Mouse (Mus musculus): ENCODE results near the gene Apaf1. TPM values are rescaled to one million over a fixed set of nuclear protein-coding genes. Genes with fewer than 3 reads are reported as not detected.
A peak's percentile ranks its signal among the peaks of the same experiment; 100 is the strongest.

Apaf1 gene
- polyA plus RNA-seq, 1 experiment from 2014 or later: 34.8 TPM

DNA sequence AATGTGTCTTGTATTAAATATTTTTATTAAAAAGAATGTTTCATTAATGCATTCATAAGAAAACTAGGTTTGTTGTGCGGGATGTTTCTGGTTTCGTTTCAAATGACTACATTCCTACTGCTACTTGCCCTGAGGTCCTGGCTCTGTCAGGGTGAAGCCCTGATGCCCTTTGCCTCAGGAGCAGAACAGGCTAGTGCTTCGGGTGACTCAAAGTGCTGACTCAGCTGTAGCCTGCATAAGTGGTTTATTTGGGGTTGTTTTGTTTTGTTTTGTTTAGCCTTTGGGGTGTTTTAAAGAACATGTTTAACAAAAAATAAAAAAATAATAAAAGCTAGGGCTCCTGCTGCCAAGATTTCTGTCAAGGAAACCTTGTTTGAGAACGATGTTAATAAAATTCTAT is 112.0 kb downstream of the Apaf1 start:
- Histone ChIP-seq H3K27ac (no peak overlapping the region), H3K9me3 (no peaks in the 10 kb centered on the region), H3K9ac (replicated peaks) (no peak overlapping the region), H3K4me3 (replicated peaks) (no peak overlapping the region), H3K4me1 (replicated peaks) (peaks cover 18% of the 10 kb centered on the region), H3K27me3 (peaks cover 52% of the 10 kb centered on the region), H3K4me2 (no peak overlapping the region), H3K36me3 (no peaks in the 10 kb centered on the region)
- no peak for ATAC-seq (ENCODE audit: insufficient number of reproducible peaks, insufficient read depth, low FRiP score, low TSS enrichment, low read depth)
- whole genome bisulfite sequencing: 34% methylated on average over 4 of the region's 4 CpGs

DNA sequence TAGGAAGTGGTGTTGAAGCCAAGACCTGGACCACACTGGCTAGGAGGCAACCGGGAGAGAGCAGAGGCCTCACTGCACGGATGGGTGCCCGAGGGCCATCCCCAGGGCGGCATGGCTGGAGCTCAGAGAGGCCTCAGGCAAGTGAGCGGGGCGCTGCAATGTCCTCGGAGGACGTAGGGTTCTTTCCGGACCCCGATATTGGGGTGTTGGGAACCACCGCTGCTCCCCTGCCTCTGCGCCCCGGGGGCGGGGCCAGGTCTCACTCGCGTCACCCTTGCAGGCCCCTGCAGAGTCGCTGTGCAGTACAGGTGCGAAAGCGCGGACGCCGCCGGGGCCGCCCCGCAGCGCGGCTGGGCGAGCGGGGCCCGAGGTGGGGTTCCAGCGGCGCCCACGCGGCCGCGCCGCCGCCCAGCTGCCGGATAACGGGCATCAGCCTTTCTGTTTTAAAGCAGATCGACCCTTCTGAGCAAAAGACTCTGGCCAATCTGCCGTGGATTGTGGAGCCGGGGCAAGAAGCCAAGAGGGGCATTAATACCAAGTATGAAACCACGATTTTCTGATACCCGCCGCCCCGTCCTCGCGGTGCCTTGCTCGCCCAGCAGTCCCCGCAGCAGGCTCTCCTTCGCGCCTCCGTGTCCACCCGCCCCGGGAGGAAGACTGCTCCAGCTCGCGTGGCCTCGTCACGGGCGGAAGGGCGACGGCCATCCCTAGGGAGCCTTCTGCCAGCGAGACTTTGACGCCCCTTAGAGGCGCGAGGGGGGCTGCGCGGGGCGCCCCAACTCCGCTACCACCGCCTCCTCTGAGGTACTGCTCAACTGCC is 113.0 kb downstream of the Apaf1 start:
- Histone ChIP-seq H3K27ac (no peak overlapping the region), H3K4me1 (replicated peaks) (peaks cover 18% of the 10 kb centered on the region), H3K36me3 (no peaks in the 10 kb centered on the region), H3K9me3 (no peaks in the 10 kb centered on the region), H3K4me2 (peak overlapping the region; percentile 97), H3K27me3 (peaks cover 53% of the 10 kb centered on the region), H3K4me3 (replicated peaks) (peak overlapping the region; percentile 53), H3K9ac (replicated peaks) (peak overlapping the region; percentile 65)
- ATAC-seq (ENCODE audit: insufficient number of reproducible peaks, insufficient read depth, low FRiP score, low TSS enrichment, low read depth): peak; percentile 38; the same call in 1 of the 2 replicates
- WGBS: 4% methylated on average over 72 of the region's 72 CpGs

DNA sequence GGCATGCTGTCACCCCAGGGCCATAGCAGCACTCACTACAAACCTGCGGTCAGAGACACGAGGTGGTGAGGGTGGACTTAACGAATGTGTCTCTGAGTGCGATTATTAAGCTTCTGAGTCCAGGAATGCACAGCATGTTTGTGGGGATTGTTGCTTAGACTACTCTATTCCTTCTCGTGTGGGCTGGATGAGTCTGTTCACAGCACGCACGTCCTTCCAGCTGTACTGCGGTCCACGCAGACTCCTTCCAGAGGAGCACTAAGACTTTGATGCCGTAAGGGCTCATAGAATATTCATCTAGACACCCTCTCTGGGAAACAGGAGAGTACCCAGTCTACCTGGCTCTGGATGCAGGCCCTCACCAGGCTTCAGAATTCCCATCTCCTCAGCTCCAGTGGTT is 114.3 kb downstream of the Apaf1 start:
- no peaks in the 10 kb centered on the region for H3K9me3 ChIP-seq
- H3K4me1 ChIP-seq (replicated peaks): peaks cover 20% of the 10 kb centered on the region
- ATAC-seq (ENCODE audit: insufficient number of reproducible peaks, insufficient read depth, low FRiP score, low TSS enrichment, low read depth): no peak
- H3K9ac ChIP-seq (replicated peaks): no peak overlapping the region
- H3K27ac ChIP-seq: no peak overlapping the region
- no peaks in the 10 kb centered on the region for H3K36me3 ChIP-seq
- H3K4me3 ChIP-seq (replicated peaks): no peak overlapping the region
- peaks cover 53% of the 10 kb centered on the region for H3K27me3 ChIP-seq
- 88% methylated on average over 10 of the region's 10 CpGs for WGBS
- H3K4me2 ChIP-seq: no peak overlapping the region

DNA sequence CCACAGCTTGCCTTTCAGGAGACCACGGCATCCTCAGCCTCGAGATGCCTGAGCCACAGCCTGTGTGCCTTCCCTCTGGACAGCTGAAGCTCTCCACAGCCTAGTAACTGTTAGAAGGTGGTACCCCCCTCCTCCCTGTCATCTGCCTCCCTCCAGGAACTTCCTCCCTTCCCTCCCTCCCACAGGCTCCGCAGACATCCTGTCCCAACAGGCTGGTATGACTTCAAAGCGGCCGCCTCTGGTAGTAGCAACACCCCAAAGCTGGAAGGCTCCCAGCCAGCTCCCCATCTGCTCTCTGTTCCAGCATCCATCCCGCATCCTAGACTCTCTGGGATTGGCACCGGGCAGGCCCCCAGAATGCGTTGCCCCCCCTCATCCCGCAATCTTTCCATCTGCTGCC is 115.7 kb downstream of the Apaf1 start:
- WGBS: 5% methylated on average over 9 of the region's 9 CpGs
- peaks cover 48% of the 10 kb centered on the region for H3K27me3 ChIP-seq

DNA sequence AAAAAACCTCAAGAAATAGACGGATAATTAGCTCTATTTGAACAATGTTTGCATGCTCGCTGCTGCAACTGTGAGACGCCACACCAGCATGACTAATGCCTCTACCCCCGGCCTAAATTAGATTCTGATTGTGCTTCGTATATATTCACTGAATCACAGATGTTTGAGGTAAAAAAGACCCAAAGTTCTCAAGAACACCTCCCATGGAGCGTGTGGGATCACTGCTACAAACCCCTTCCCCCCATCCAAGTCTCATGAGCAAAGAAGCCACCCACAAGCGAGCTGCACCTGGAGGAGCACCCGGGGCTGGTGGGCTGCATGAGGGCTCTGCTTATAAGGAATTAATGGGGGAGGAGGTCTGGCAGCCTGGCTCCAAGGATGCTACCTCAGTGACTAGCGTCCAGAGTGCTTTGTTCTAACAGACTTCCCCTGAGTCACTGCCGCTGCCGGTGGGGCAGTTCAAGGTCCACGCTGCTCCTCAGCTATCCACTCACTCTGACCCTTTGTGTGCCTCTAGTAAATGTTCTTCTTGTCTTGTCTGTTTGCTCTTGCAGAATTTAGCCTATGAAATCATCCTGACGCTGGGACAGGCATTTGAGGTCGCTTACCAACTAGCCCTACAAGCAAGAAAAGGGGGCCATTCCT is 116.8 kb downstream of the Apaf1 start:
- Histone ChIP-seq H3K4me1 (replicated peaks) (peaks cover 20% of the 10 kb centered on the region), H3K4me2 (no peak overlapping the region)
- 58% methylated on average over 14 of the region's 14 CpGs for WGBS

More for the DNA sequence above, 115.7 kb downstream of the Apaf1 start:
- no peak overlapping the region for H3K4me3 ChIP-seq (replicated peaks)
- no peak overlapping the region for H3K9ac ChIP-seq (replicated peaks)
- no peaks in the 10 kb centered on the region for H3K9me3 ChIP-seq
- peaks cover 20% of the 10 kb centered on the region for H3K4me1 ChIP-seq (replicated peaks)
- H3K36me3 ChIP-seq: no peaks in the 10 kb centered on the region
- H3K27ac ChIP-seq: no peak overlapping the region
- 0 out of 2 replicates have a peak, but pooled peaks have one; percentile 18 for ATAC-seq (ENCODE audit: insufficient number of reproducible peaks, insufficient read depth, low FRiP score, low TSS enrichment, low read depth)
- peak overlapping the region; percentile 26; the same call in 1 of the 2 replicates for H3K4me2 ChIP-seq

DNA sequence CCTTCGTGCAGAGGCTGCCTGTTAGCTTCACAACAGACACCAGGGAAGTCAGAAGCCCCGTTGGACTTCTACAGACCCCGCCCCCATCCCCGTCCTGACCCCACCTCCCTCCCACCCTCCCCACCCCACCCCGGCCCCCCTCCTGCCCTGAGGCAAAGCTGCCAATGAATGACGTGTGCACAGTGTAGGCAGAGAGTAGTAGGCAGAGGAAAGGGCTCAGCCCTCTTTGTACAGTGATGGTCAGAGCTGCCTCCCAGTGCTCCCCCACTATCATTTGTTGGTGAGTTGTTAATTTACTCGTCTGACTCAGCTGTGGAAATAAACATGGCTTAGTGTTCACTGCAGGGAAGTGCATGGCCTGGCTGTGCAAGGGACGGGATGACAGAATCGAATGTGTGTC is 118.1 kb downstream of the Apaf1 start:
- H3K4me1 ChIP-seq (replicated peaks): peaks cover 14% of the 10 kb centered on the region
- no peak overlapping the region for H3K9ac ChIP-seq (replicated peaks)
- H3K27me3 ChIP-seq: peaks cover 39% of the 10 kb centered on the region
- H3K4me2 ChIP-seq: 0 out of 2 replicates have a peak overlapping the region, but pooled peaks have one; percentile 8
- H3K36me3 ChIP-seq: no peaks in the 10 kb centered on the region
- H3K4me3 ChIP-seq (replicated peaks): no peak overlapping the region
- H3K27ac ChIP-seq: no peak overlapping the region
- WGBS: 29% methylated on average over 9 of the region's 9 CpGs
- H3K9me3 ChIP-seq: no peaks in the 10 kb centered on the region
- ATAC-seq (ENCODE audit: insufficient number of reproducible peaks, insufficient read depth, low FRiP score, low TSS enrichment, low read depth): no peak

More for the DNA sequence above, 116.8 kb downstream of the Apaf1 start:
- no peak overlapping the region for H3K27ac ChIP-seq
- no peak for ATAC-seq (ENCODE audit: insufficient number of reproducible peaks, insufficient read depth, low FRiP score, low TSS enrichment, low read depth)
- no peaks in the 10 kb centered on the region for H3K36me3 ChIP-seq
- H3K9me3 ChIP-seq: no peaks in the 10 kb centered on the region
- H3K4me3 ChIP-seq (replicated peaks): no peak overlapping the region
- no peak overlapping the region for H3K9ac ChIP-seq (replicated peaks)
- H3K27me3 ChIP-seq: peaks cover 48% of the 10 kb centered on the region

DNA sequence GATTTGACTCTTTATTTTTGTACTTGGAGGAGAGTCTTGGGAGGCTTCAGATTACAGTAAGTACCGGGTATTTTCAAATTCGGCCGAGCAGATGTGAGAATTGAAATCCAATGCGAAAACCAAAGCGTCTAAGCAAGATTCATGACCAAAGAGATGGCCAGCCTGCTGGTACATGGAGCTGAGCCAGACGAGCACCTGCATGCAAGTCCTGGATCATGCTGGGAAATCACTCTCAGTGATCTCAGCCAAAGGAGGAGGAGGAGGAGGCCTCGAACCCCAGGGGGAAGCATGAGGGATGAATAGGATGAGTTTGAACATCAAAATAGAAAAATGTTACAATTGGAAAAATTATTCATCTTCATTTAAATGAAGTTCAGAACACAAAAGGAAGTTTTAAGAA is 122.2 kb downstream of the Apaf1 start:
- Histone ChIP-seq H3K9me3 (no peaks in the 10 kb centered on the region), H3K4me2 (no peak overlapping the region), H3K4me1 (replicated peaks) (0 out of 2 replicates have a peak, but pooled peaks cover 3% of the 10 kb centered on the region), H3K4me3 (replicated peaks) (no peak overlapping the region), H3K27me3 (no peaks in the 10 kb centered on the region), H3K27ac (no peak overlapping the region), H3K9ac (replicated peaks) (no peak overlapping the region), H3K36me3 (no peaks in the 10 kb centered on the region)
- WGBS: 77% methylated on average over 7 of the region's 7 CpGs
- no peak for ATAC-seq (ENCODE audit: insufficient number of reproducible peaks, insufficient read depth, low FRiP score, low TSS enrichment, low read depth)

DNA sequence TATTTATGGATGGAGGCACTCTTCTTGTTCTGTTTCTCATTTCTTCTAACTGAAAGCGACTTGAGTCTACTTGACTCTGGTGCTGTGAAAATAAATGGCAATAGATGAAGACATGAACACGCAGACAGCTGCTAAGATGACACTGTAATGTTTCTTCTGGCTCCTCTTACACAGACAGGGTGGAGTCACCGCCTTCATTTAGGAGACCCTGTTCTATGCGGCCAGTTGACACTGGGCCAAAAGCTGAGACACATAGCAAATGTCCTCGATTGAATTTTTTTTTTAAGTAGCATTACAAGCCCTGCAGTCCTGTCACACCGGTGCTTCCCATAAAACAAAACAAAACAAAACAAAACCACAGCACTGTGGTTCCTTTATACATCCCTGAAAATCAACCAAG is 128.7 kb downstream of the Apaf1 start:
- H3K4me2 ChIP-seq: no peak overlapping the region
- H3K27me3 ChIP-seq: no peaks in the 10 kb centered on the region
- no peak overlapping the region for H3K4me3 ChIP-seq (replicated peaks)
- WGBS: 83% methylated on average over 6 of the region's 6 CpGs
- H3K9ac ChIP-seq (replicated peaks): no peak overlapping the region
- peaks cover 3% of the 10 kb centered on the region; the same call in 1 of the 2 replicates for H3K4me1 ChIP-seq (replicated peaks)
- no peak for ATAC-seq (ENCODE audit: insufficient number of reproducible peaks, insufficient read depth, low FRiP score, low TSS enrichment, low read depth)
- no peak overlapping the region for H3K27ac ChIP-seq
- H3K9me3 ChIP-seq: no peaks in the 10 kb centered on the region
- no peaks in the 10 kb centered on the region for H3K36me3 ChIP-seq

DNA sequence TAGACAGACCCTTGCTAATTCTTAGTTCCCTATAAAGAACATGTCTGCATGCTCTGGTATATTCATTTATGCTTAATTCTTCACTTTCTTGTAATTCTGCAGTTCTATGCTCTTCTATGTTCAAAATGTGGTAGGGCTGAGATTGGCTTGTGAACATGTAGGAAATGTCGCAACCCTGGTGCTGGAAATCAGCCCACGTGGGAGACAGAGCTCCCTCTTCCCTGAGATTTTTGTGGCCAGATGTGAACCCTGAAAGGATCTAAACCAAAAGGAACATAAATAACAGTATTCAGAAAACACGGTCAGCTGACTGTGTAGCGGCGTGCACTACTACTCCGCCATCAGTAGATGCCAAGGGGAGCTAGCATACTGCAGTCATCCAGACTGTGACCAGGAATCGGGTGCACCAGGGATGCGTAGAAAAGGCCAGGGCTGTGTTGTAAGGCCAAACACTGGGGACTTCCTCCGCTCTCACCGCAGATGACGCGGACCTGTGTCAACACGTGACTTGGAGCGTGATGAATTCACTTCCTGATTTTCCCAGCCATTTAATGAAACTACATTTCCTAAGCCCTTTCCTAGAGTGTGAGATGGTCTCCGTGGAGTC is 129.4 kb downstream of the Apaf1 start:
- no peak overlapping the region for H3K27ac ChIP-seq
- H3K9ac ChIP-seq (replicated peaks): no peak overlapping the region
- ATAC-seq (ENCODE audit: insufficient number of reproducible peaks, insufficient read depth, low FRiP score, low TSS enrichment, low read depth): no peak
- H3K9me3 ChIP-seq: no peaks in the 10 kb centered on the region
- no peaks in the 10 kb centered on the region for H3K27me3 ChIP-seq
- H3K4me1 ChIP-seq (replicated peaks): peaks cover 3% of the 10 kb centered on the region; the same call in 1 of the 2 replicates
- H3K4me2 ChIP-seq: no peak overlapping the region
- no peak overlapping the region for H3K4me3 ChIP-seq (replicated peaks)
- WGBS: 87% methylated on average over 15 of the region's 15 CpGs
- no peaks in the 10 kb centered on the region for H3K36me3 ChIP-seq

DNA sequence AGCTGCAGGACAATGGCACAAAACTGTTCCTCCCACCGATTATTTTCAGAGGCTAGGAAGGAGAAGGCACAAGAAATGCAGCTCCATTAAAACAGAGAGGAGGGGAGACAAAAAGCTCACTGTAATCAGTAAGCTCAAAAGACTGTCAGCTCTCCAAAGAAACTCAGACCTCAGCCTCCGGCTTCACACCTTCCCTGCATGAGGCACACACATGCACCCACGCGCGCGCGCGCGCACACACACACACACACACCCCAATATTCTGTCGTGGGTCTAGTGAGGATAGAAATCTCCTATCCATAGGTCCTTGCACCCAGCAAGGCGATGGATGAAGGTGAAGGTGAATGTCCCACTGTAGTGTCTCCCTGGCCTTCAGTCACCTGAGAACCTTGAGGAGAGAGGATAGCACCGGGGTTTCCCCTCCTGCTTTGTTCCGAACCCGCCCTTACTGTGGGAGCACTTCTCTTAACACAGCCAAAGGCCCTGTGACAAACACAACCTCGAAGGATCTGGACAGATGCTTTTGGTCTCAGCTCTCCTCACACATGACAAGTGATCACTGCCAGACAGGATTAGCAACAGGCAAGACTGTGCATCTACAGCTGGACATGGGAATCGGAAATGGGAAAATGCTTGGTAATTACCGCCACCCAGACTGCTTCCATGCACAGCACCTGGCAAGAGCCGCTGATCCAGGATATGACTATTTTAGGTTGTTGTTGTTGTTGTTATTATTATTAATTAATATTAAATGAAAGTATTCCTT is 134.8 kb downstream of the Apaf1 start:
- 89% methylated on average over 18 of the region's 18 CpGs for WGBS
- H3K4me2 ChIP-seq: no peak overlapping the region
- H3K9ac ChIP-seq (replicated peaks): no peak overlapping the region
- no peak overlapping the region for H3K27ac ChIP-seq
- H3K36me3 ChIP-seq: no peaks in the 10 kb centered on the region
- peaks cover 4% of the 10 kb centered on the region; the same call in 1 of the 2 replicates for H3K27me3 ChIP-seq
- no peak overlapping the region for H3K4me3 ChIP-seq (replicated peaks)
- ATAC-seq (ENCODE audit: insufficient number of reproducible peaks, insufficient read depth, low FRiP score, low TSS enrichment, low read depth): no peak
- peaks cover 3% of the 10 kb centered on the region; the same call in 1 of the 2 replicates for H3K4me1 ChIP-seq (replicated peaks)
- no peaks in the 10 kb centered on the region for H3K9me3 ChIP-seq

All from limb, embryonic 12.5 days (tissue).